Mouse (Mus musculus) erythroblast, embryonic 14.5 days (primary cell): ENCODE measurements around the gene Nell1.

ENCODE experiments used
- GATA1 ChIP-seq: IDR thresholded peaks from 2 replicates; pipeline ENCODE4 v1.6.1; 2012; ENCODE audit warnings: low read length, inconsistent platforms, mixed read lengths
- TAL1 ChIP-seq: IDR thresholded peaks from 3 replicates; pipeline ENCODE4 v1.6.1; 2012; ENCODE audit warnings: low read length, inconsistent platforms, mixed read lengths

GRCm38 (mm10) chr7:50105612-50106321 lies 131.1 kb downstream of the Nell1 start:
- no peak for TF ChIP-seq GATA1
- TF ChIP-seq TAL1: no peak
